Mouse (Mus musculus) brain, embryonic 14.5 days (tissue): ENCODE results near the gene Odf3l2.

Experiments
- CTCF ChIP-seq: fragments of 200-500 bp; IDR thresholded peaks from 2 replicates; pipeline ENCODE4 v1.5.1; 2012; ENCODE audit warnings: inconsistent platforms, mild to moderate bottlenecking, moderate library complexity, borderline replicate concordance; ENCODE audit not compliant: insufficient read depth, insufficient read length; ENCODE audit errors: extremely low read depth
- POLR2A ChIP-seq: fragments of 200-500 bp; IDR thresholded peaks from 2 replicates; pipeline ENCODE4 v1.6.1; 2012; ENCODE audit warnings: mild to moderate bottlenecking, inconsistent platforms, borderline replicate concordance; ENCODE audit not compliant: poor library complexity, insufficient read depth, insufficient read length, severe bottlenecking; ENCODE audit errors: extremely low read depth

DNA sequence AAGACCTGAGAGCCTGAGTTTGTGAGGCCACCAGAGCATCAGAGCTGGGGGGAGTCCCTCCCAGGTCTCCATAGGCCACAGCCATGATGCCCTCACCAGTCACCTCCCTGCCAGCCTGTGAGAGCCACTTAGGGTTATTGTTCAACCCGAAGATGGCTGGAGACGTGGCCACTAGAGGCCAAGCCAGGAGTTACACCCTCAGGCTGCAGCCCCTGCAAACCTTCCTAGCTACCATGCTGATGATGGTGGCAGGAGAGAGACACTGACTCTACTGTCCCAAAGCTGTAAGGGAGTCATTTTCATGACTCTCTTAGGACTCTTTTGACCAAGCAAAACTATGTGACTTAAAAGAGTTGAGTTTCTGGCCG, 26.5 kb upstream of the Odf3l2 start:
- TF ChIP-seq CTCF (no peak), POLR2A (no peak)
